Mouse (Mus musculus) fibroblast of lung, adult 2 months (primary cell): ENCODE results near the gene Pars2.

Experiments
- DNase-seq: peaks from one replicate; pipeline ENCODE4 v3.0.0-alpha.2; 2011; ENCODE audit warnings: low read depth

Pars2 gene

GRCm38 (mm10) chr4:106650833-106651527 lies at the start of gene Pars2:
TSS of gene Pars2 (plus strand) at chr4:106651069.
- peak; percentile 93 for DNase-seq

GRCm38 (mm10) chr4:106606639-106607554 lies 44.0 kb upstream of the Pars2 start:
- DNase-seq, result no peak

- no peak for DNase-seq
Observed at GRCm38 (mm10) chr4:106607905-106608304, 43.0 kb upstream of the Pars2 start.

GRCm38 (mm10) chr4:106613105-106613504 lies 37.8 kb upstream of the Pars2 start:
- DNase-seq, result no peak

- DNase-seq, result peak; percentile 31
Observed at GRCm38 (mm10) chr4:106613560-106613959, 37.3 kb upstream of the Pars2 start.

GRCm38 (mm10) chr4:106614180-106614797 lies 36.6 kb upstream of the Pars2 start:
- peak; percentile 15 for DNase-seq

GRCm38 (mm10) chr4:106614881-106615280 lies 36.0 kb upstream of the Pars2 start:
- no peak for DNase-seq

- no peak for DNase-seq
Observed at GRCm38 (mm10) chr4:106615637-106616036, 35.2 kb upstream of the Pars2 start.

GRCm38 (mm10) chr4:106617056-106617455 lies 33.8 kb upstream of the Pars2 start, which contains the start of gene Lexm:
TSS of gene Lexm (minus strand) at chr4:106617241.
- no peak for DNase-seq

- DNase-seq, result no peak
Observed at GRCm38 (mm10) chr4:106618898-106619297, 32.0 kb upstream of the Pars2 start.

GRCm38 (mm10) chr4:106621428-106621827 lies 29.4 kb upstream of the Pars2 start:
- DNase-seq, result no peak

- DNase-seq, result no peak
Observed at GRCm38 (mm10) chr4:106622030-106622493, 28.8 kb upstream of the Pars2 start, which contains the start of gene Ttc22. TSS of gene Ttc22 (plus strand) at chr4:106622432.

- no peak for DNase-seq
Observed at GRCm38 (mm10) chr4:106622712-106623111, 28.2 kb upstream of the Pars2 start.

- DNase-seq, result no peak
Observed at GRCm38 (mm10) chr4:106624271-106624670, 26.6 kb upstream of the Pars2 start.

- DNase-seq, result no peak
Observed at GRCm38 (mm10) chr4:106627809-106628208, 23.1 kb upstream of the Pars2 start.

- DNase-seq, result no peak
Observed at GRCm38 (mm10) chr4:106628650-106629360, 22.1 kb upstream of the Pars2 start.

- DNase-seq, result peak; percentile 25
Observed at GRCm38 (mm10) chr4:106629374-106629773, 21.5 kb upstream of the Pars2 start.

- no peak for DNase-seq
Observed at GRCm38 (mm10) chr4:106630333-106631220, 20.3 kb upstream of the Pars2 start.

- DNase-seq, result no peak
Observed at GRCm38 (mm10) chr4:106632313-106632712, 18.6 kb upstream of the Pars2 start.

GRCm38 (mm10) chr4:106633281-106634085 lies 17.4 kb upstream of the Pars2 start:
- peak; percentile 14 for DNase-seq
